Mouse (Mus musculus): ENCODE results near the gene Mmp2. TPM values are rescaled to one million over a fixed set of nuclear protein-coding genes. Genes with fewer than 3 reads are reported as not detected.
"Not testable (repeated sequence)": the region's sequence is repeated elsewhere in the genome, so short reads cannot be mapped to it uniquely, and the experiment has no call there.

The Mmp2 gene
- total RNA-seq, 2 experiments from 2014 or later, result 2.8 to 3.8 TPM

DNA sequence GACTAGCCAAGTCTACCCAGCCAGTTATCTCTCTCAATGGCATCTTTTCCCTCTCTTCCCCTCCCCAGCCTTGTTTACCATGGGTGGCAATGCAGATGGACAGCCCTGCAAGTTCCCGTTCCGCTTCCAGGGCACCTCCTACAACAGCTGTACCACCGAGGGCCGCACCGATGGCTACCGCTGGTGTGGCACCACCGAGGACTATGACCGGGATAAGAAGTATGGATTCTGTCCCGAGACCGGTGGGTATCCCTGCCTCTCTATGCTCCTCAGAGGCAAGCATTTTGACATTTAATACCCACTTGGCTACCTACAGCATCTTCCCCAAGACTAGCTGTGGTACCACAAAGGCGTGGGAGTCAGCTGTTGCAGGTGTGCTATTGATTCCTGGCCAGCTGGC is 8.8 kb downstream of the Mmp2 start:
- DNase-seq (ENCODE audit: low spot score in 2 of 2), result no peak

- no peak for DNase-seq (ENCODE audit: low spot score in 2 of 2)
Observed at GRCm38 (mm10) chr8:92838616-92839015, 11.5 kb downstream of the Mmp2 start.

DNA sequence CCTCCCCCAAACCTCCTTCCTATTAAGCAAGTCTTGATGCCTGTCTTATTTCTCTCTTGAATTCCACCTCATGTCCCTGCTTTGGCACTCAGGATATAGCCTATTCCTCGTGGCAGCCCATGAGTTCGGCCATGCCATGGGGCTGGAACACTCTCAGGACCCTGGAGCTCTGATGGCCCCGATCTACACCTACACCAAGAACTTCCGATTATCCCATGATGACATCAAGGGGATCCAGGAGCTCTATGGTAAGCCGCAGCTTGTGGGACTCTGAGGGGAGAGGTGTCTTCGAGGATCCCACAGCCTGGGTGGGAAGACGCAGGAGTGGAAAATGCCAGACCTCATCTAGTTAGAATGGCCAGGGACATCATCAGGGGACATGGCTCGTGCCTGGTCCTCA is 12.1 kb downstream of the Mmp2 start:
- DNase-seq (ENCODE audit: low spot score in 2 of 2), result no peak

DNA sequence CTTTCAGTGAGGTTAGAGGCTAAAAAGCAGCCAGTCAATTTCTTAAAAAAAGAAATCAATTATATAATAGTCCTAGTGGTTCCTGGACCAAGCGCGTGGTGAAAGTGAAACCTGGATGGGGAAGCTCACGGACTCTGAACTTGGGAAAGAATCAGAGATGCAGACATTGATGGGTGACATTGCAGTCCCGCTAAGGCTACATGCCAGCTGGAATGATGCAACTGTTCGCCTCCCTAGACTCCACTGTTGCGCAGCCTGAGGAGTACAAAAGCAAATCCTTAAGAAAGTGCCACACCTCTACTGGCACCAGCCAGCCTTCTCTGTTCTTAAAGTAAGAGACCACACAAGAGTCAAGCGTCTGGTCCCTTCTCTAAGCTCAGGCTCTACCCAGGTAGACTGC is 12.8 kb downstream of the Mmp2 start:
- no peak for DNase-seq (ENCODE audit: low spot score in 2 of 2)

DNA sequence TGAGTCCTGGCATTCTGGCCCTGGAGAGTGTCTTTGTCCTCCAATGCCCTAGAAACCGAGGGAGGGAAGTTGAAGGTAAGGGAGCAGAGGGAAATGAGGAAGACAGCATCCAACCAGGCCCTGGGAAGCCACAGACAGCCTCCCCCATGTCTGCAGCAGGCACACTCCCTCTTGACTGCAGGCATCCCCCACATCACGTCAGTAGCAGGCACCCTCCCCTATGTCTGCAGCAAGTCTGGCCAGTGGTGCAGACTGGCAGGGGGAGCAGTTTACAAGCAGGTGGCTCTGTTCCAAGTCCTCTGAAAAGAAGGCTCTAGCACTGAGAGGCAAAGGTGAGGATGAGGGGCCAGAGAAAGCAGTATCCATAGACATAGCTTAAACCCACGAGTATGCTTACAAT is 19.6 kb downstream of the Mmp2 start:
- DNase-seq (ENCODE audit: low spot score in 2 of 2), result peak in 1 of 2 experiments; percentile 21

GRCm38 (mm10) chr8:92847299-92847698 is 20.2 kb downstream of the Mmp2 start:
- DNase-seq (ENCODE audit: low spot score in 2 of 2), result no peak

DNA sequence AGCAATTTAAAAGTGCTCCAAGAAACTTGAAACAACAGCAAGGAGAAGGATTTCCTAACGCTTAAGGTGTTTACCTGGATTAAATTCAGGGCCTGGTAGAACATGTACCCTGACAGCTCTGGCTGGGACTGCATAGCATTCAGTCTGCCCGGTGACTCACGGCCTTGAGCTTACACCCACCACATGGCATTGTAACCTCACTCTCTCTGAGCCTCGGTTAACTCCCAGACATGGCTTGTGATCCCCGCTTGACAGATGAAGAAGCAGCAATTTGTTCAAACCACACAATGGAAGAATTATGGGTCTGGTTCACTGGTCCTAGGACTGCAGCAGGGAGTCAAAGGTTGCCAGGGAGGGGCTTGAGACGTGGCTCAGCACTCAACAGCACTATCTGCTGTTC is 22.2 kb downstream of the Mmp2 start:
- DNase-seq (ENCODE audit: low spot score in 2 of 2), result no peak

- DNase-seq (ENCODE audit: low spot score in 2 of 2), result peak; percentile 53 to 55
Observed at GRCm38 (mm10) chr8:92850239-92850638, 23.1 kb downstream of the Mmp2 start.

DNA sequence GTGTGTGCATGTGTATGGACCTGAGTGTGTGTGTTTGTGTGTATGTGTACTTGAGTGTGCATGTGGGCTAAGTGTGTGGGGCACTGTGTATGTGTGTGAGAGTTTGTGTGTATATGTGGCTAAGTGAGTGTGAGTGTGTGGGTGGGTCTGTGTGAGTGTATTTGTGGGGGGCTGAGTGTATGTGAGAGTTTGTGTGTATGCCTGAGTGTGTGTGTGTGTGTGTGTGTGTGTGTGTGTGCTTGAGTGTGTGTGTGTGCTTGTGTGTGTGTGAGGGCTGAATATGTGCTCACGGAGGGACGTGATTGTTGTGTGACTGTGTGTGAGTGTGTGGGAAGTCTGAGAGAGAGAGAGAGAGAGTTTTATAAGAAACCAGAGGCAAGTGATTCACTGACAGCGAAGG is 24.3 kb downstream of the Mmp2 start:
- no peak for DNase-seq (ENCODE audit: low spot score in 2 of 2)

DNA sequence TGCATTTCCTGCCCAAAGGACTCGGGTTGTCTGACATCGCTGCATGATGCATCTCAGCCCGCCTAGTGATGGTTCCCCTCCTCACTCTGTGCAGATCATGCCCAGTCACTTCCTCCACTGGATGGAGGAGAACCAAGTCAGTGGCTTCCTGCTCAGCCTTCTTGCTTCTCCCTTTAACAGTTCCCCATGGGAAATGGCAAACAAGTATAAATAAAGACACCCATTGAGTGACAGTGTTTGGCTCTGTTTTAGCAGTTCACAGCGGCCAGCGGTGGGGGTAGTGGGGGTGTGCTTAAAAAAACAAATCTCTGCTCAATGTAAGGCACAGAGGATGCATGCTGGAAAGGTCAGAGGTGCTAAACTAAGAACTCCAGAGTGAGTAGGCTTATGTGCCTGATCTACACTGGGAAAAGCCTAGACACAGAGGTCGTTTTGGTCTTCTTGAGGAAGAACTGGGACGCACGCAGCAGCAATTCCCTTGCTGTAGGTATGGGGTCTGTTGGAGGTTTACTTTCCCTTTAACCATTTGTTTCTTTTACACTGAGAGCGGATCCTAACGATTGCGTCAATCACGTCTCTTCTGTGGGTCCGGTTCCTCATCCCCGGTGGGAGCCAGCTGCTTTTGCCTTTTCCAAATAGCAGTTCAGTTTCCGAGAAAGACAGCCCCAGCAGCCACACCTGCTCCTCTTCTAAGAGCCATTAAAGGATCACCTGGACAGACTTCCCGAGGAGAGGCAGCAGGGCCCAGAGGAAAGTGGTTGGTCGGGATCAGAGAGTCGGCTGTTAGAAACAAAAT is 26.3 kb downstream of the Mmp2 start:
- DNase-seq (ENCODE audit: low spot score in 2 of 2), result no peak

DNA sequence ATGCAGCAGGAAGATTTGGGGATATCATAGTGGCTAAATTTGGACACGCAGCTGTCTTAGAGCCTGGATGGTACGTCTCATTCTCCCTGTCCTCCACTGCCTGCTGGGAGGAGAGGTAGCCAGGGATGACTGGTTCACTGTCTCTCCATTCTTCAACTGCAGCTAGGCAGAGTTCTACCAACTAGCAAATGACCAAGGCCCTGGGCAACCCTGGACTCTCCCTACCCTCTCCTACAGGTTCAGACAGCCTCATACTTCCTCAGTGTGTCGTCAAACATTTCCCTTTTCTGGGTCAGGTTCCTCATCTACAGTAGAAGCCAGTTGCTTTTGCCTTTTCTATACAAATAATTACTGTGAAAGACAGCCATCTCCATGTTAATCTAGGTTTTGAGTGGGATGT is 27.6 kb downstream of the Mmp2 start:
- no peak for DNase-seq (ENCODE audit: low spot score in 2 of 2)

DNA sequence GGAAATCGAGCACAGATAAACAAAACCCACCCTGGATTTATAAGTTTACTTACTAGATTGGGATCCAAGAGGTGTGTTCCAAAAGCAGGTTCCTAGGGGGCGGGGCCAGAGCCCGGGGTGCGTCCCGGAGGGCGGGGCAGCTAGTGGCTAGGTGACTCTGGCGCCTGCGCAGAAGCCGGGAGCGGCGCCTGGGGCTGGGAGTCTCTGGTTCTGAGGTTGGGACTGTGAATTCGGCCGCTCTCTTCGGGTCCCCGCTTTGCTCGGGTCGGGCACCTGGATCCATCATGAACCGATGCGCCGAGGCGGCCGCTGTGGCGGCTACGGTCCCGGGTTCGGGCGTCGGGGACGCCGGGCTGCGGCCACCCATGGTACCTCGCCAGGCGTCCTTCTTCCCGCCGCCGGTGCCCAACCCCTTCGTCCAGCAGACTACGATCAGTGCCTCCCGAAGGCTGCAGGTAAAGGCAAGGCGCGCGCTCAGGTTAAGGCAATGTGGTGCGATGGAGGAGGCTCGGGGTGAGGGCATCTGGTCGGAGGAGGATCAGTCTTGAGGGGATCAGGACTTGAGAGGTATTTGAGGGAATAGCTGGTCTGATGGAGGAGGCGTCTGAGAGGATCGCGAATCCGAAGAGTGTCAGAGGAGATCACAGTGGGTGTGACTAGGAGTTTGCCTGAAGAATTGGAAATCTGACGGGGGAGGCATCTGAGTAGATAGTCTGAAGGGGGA is 28.2 kb downstream of the Mmp2 start, which contains the start of gene Lpcat2:
TSS of gene Lpcat2 (plus strand) at position 169 of the 724 bp plus-strand sequence.
- peak; percentile 75 to 83 for DNase-seq (ENCODE audit: low spot score in 2 of 2)

DNA sequence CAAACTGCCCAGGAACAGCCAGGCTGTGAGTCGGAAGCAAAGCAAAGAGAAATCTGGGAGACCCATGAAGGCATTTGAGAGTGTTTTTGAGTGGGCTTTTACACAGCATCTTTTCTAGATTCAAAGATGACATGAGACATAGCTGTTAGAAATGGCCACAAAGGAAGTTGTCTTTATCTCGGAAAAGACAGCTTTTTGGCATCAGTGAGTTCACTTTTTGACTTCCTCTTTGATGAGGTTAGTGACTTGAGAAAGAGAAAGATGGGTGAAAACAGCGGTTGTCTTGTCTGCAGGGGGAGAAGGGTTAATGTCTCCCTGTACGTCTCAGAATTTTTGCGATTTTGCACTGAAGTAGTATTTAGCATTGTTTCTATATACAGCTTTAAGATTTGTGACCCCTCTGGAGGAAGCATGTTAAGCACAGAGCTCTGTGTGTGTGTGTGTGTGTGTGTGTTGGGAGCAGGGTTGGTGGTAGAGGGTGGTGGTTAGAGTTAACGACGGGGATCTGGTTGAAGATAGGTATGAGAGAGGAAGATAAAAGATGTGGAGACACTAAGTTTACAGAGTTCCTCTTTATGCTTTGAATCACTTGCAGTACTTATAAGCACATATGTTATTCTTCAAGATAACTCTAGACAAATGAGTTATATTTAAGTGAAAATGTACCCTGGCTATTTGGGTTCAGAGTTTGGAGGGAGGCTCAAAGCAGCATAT is 29.3 kb downstream of the Mmp2 start:
- DNase-seq (ENCODE audit: low spot score in 2 of 2), result no peak

- no peak for DNase-seq (ENCODE audit: low spot score in 2 of 2)
Observed at GRCm38 (mm10) chr8:92858475-92859182, 31.5 kb downstream of the Mmp2 start.

GRCm38 (mm10) chr8:92861977-92862376 is 34.9 kb downstream of the Mmp2 start:
- DNase-seq (ENCODE audit: low spot score in 2 of 2), result no peak

GRCm38 (mm10) chr8:92870281-92870680 is 43.2 kb downstream of the Mmp2 start:
- no peak for DNase-seq (ENCODE audit: low spot score in 2 of 2)

GRCm38 (mm10) chr8:92872063-92872759 is 45.1 kb downstream of the Mmp2 start:
- no peak for DNase-seq (ENCODE audit: low spot score in 2 of 2)

DNA sequence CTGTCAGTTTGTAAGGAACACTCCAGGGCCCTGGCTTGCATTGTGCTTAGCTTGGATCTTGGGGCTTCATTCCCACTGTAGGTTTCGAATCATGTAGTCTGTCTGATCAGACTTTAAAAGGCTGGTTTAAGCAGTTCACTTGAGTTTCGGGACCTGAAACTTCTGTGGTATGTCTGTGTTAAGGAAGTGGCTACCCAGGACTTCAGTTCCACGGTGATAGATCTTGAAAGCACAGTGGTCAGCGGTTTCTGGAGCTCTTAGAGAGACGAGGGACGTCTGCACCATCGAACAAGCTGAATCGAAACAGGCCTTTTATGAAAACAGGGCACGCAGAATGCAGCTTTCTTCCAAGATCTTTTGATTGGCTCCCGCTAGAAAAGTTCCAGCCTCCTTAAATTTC is 48.7 kb downstream of the Mmp2 start:
- no peak for DNase-seq (ENCODE audit: low spot score in 2 of 2)

DNA sequence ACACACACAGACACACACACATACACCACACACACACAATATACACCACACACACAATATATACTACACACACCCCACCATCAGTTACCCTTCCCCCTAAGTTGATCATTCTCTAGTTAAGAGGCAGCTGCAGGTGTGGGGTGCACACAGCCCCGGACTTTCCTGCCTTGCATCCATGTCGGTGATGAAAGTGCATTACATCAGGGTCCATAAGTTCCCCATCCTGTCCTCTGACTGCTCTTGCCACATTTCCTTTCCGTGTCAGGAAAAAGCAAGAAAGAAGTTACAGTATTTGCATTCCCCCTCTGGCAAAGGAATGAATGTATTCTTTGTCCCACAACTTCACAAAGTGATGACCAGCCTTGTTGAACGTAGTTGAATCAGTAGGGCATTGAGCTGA is 54.2 kb downstream of the Mmp2 start:
- DNase-seq (ENCODE audit: low spot score in 2 of 2), result no peak

GRCm38 (mm10) chr8:92883771-92884170 is 56.7 kb downstream of the Mmp2 start:
- DNase-seq (ENCODE audit: low spot score in 2 of 2), result peak; percentile 6 to 7

DNA sequence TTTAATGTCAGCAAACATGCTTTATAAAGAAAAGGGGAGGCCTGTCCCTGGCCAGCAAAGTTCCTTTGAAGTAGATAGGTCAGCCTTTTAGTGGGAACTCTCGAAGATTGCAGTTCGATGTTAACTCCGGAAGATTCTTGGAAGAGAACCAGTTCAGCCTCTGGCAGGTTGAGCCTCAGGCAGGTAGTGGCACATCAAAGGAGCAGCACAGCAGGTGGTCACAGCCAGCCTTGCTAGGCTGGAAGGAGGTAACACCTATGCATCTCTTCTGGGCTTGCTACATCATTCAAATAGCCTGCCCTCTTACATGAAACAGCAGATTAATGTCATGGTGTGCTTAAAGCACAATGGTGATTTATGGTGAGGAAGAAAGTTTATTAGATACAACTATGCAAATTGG is 65.1 kb downstream of the Mmp2 start:
- not testable (repeated sequence) for DNase-seq (ENCODE audit: low spot score in 2 of 2)
